Mouse (Mus musculus) A20 (cell line): ENCODE results near the gene Cxcr1.

Source experiments
- DNase-seq: peaks from one replicate; pipeline ENCODE4 v3.0.0-alpha.2; 2011; ENCODE audit warnings: low read depth, low spot score

The Cxcr1 gene

GRCm38 (mm10) chr1:74194445-74194844 lies at the start of gene Cxcr1:
TSS of gene Cxcr1 (minus strand) at chr1:74194631.
- DNase-seq = no peak

- DNase-seq = no peak
These were observed 46.4 kb upstream of the Cxcr1 start for GRCm38 (mm10) chr1:74240832-74241231.

GRCm38 (mm10) chr1:74240311-74240710 lies 45.9 kb upstream of the Cxcr1 start:
- DNase-seq = no peak

- peak; percentile 56 for DNase-seq
These were observed 45.2 kb upstream of the Cxcr1 start for GRCm38 (mm10) chr1:74239618-74240017.

GRCm38 (mm10) chr1:74239162-74239561 lies 44.7 kb upstream of the Cxcr1 start:
- DNase-seq = peak; percentile 53

- peak; percentile 87 for DNase-seq
These were observed 43.7 kb upstream of the Cxcr1 start for GRCm38 (mm10) chr1:74238136-74238535.

- DNase-seq = no peak
These were observed 43.2 kb upstream of the Cxcr1 start for GRCm38 (mm10) chr1:74237671-74238070.

GRCm38 (mm10) chr1:74236590-74237317 lies 42.3 kb upstream of the Cxcr1 start:
- peak; percentile 78 for DNase-seq

GRCm38 (mm10) chr1:74235938-74236589 lies 41.6 kb upstream of the Cxcr1 start, which contains the start of gene Arpc2:
TSS of gene Arpc2 (plus strand) at chr1:74236084.
- DNase-seq = peak; percentile 98

- no peak for DNase-seq
These were observed 36.6 kb upstream of the Cxcr1 start for GRCm38 (mm10) chr1:74230992-74231391.

GRCm38 (mm10) chr1:74229942-74230341 lies 35.5 kb upstream of the Cxcr1 start:
- DNase-seq = no peak

GRCm38 (mm10) chr1:74227317-74227716 lies 32.9 kb upstream of the Cxcr1 start:
- peak; percentile 89 for DNase-seq

- no peak for DNase-seq
These were observed 25.5 kb upstream of the Cxcr1 start for GRCm38 (mm10) chr1:74219922-74220321.

GRCm38 (mm10) chr1:74208941-74209340 lies 14.5 kb upstream of the Cxcr1 start:
- DNase-seq = no peak

- DNase-seq = no peak
These were observed 13.5 kb upstream of the Cxcr1 start for GRCm38 (mm10) chr1:74207906-74208305.

GRCm38 (mm10) chr1:74206642-74207041 lies 12.2 kb upstream of the Cxcr1 start:
- DNase-seq = peak; percentile 65

- peak; percentile 76 for DNase-seq
These were observed 11.4 kb upstream of the Cxcr1 start for GRCm38 (mm10) chr1:74205881-74206280.

- DNase-seq = peak; percentile 27
These were observed 9.0 kb upstream of the Cxcr1 start for GRCm38 (mm10) chr1:74203457-74203856.

- DNase-seq = peak; percentile 56
These were observed 6.8 kb upstream of the Cxcr1 start for GRCm38 (mm10) chr1:74201048-74201844.

- DNase-seq = no peak
These were observed 4.6 kb upstream of the Cxcr1 start for GRCm38 (mm10) chr1:74199046-74199445.

- DNase-seq = no peak
These were observed 3.5 kb upstream of the Cxcr1 start for GRCm38 (mm10) chr1:74197726-74198470.
